Mouse (Mus musculus) right cerebral cortex, postnatal 4 days (tissue): ENCODE results near the gene Igll1.

ENCODE experiments used
- DNase-seq: peaks from one replicate; pipeline ENCODE4 v3.0.0-alpha.2; 2022

Gene Igll1

GRCm38 (mm10) chr16:16852411-16852810 lies 11.4 kb downstream of the Igll1 start:
- DNase-seq, result no peak

DNA sequence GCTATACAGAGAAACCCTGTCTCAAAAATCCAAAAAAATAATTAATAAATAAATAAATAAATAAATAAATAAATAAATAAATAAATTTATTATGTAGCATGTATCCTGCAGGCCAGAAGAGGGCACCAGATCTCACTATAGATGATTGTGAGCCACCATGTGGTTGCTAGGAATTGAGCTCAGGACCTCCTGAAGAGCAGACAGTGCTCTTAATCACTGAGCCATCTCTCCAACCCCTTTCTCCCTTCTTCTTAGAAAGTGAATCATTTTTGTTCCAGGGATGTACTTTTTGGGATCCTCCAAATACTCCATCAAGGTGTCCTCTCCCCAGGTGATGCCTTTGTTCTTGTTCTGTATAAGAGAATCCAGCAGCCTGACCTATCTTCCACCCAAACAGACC lies 14.6 kb downstream of the Igll1 start:
- DNase-seq, result no peak

DNA sequence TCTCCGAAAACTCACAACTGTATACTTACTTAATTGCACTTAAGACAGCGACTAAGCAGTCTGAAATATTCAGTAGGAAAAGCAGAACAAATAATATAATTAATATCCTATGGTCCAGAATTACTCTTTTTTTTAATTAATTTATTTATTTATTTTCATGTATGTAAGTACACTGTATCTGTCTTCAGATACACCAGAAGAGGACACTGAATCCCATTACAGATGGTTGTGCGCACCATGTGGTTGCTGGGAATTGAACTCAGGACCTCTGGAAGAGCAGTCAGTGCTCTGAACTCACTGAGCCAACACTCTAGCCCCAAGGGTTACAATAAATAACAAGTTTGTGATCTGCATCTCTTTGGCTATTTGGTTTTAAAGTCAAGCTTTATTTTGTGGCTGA lies 34.1 kb downstream of the Igll1 start:
- DNase-seq, result no peak

GRCm38 (mm10) chr16:16828757-16829615 lies 34.8 kb downstream of the Igll1 start, which contains the start of gene Spag6l:
Gene Spag6l (minus strand): TSS chr16:16829456.
- peak; percentile 71 for DNase-seq

GRCm38 (mm10) chr16:16826223-16826622 lies 37.6 kb downstream of the Igll1 start:
- DNase-seq, result no peak

- no peak for DNase-seq
Measured at GRCm38 (mm10) chr16:16825476-16825875, 38.3 kb downstream of the Igll1 start.
